Mouse (Mus musculus): ENCODE data around the gene Hs3st2. TPM values are rescaled to one million over a fixed set of nuclear protein-coding genes. Genes with fewer than 3 reads are reported as not detected.

Hs3st2 gene
- polyA plus RNA-seq, 1 experiment from 2014 or later = 1.6 TPM

DNA sequence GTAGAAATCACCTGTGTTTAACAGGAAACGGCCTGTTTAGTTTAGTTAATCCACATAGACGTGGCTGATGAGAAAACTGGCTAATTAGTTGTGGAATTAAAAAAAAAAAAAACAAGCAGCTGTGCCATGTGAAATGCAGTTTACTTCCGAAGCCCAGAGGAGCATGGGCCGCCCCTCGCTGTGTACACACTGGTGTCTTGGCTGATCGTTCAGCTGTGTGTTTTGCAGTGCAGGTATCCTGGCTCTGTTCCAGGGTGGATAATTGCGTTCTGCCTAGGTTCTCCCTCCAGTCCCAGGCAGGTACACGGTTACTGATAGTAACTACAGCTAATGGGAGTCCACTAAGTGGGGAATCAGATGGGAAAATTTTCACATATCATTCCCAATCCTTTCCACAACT lies 86.6 kb downstream of the Hs3st2 start:
- Histone ChIP-seq H3K9ac (ENCODE audit: low read length) (no peak overlapping the region), H3K4me2 (ENCODE audit: low read depth, low read length) (no peak overlapping the region), H3K27ac (ENCODE audit: low read length) (no peak overlapping the region), H3K36me3 (ENCODE audit: control insufficient read depth, insufficient read depth, low read length) (no peaks in the 10 kb centered on the region), H3K4me3 (replicated peaks; ENCODE audit: low read length) (no peak overlapping the region), H3K9me3 (replicated peaks; ENCODE audit: control insufficient read depth, low read length) (no peaks in the 10 kb centered on the region), H3K4me1 (ENCODE audit: control insufficient read depth, insufficient read depth, low read length) (no peaks in the 10 kb centered on the region), H3K27me3 (ENCODE audit: control insufficient read depth, insufficient read depth, low read length) (no peaks in the 10 kb centered on the region)
- WGBS = 35% methylated on average over 8 of the region's 8 CpGs
- ATAC-seq (ENCODE audit: insufficient read depth, low FRiP score) = no peak

DNA sequence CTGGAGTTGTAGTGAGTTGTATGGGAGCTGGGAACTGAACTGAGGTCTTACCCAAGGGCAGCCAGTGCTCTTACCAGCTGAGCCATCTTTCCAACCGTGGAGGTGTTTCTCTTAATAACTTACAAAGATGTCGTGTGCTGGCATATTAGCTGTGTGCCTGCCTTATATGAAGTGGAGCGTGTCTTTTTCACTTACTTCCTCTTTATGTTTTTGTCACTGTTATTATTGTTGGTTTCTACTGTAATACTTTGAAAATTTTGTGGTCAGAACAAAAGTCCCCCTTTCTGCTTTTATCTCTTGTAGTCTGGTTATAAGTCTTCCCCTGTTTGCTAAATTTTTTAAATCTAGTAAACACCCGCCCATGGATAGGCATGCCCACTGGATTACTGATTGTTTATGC lies 88.4 kb downstream of the Hs3st2 start:
- no peak overlapping the region for H3K4me3 ChIP-seq (replicated peaks; ENCODE audit: low read length)
- 82% methylated on average over 4 of the region's 4 CpGs for WGBS

DNA sequence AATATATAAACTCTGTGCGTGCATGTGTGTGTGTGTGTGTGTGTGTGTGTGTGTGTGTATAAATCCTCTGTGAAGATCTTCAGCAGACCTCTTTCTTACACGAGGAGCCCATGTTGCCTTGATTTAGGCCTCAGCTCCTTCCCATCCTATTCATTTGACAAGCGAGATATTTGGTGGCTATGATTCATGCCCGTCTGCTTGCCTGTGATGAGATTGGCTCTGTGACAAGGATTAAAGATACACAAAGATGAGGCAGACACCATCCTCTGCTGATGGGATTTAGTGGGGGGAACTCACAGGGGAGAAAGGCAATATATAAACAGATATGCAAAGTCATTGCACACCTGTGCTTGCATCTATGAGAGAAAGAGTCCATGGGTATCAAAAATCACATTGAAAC lies 92.9 kb downstream of the Hs3st2 start:
- H3K27ac ChIP-seq (ENCODE audit: low read length) = no peak overlapping the region
- WGBS = 75% methylated on average over 4 of the region's 4 CpGs

More for the DNA sequence above, 88.4 kb downstream of the Hs3st2 start:
- H3K4me1 ChIP-seq (ENCODE audit: control insufficient read depth, insufficient read depth, low read length) = no peaks in the 10 kb centered on the region
- H3K9me3 ChIP-seq (replicated peaks; ENCODE audit: control insufficient read depth, low read length) = no peaks in the 10 kb centered on the region
- no peak overlapping the region for H3K4me2 ChIP-seq (ENCODE audit: low read depth, low read length)
- H3K27ac ChIP-seq (ENCODE audit: low read length) = no peak overlapping the region
- H3K27me3 ChIP-seq (ENCODE audit: control insufficient read depth, insufficient read depth, low read length) = no peaks in the 10 kb centered on the region
- ATAC-seq (ENCODE audit: insufficient read depth, low FRiP score) = no peak
- H3K9ac ChIP-seq (ENCODE audit: low read length) = no peak overlapping the region
- H3K36me3 ChIP-seq (ENCODE audit: control insufficient read depth, insufficient read depth, low read length) = no peaks in the 10 kb centered on the region

DNA sequence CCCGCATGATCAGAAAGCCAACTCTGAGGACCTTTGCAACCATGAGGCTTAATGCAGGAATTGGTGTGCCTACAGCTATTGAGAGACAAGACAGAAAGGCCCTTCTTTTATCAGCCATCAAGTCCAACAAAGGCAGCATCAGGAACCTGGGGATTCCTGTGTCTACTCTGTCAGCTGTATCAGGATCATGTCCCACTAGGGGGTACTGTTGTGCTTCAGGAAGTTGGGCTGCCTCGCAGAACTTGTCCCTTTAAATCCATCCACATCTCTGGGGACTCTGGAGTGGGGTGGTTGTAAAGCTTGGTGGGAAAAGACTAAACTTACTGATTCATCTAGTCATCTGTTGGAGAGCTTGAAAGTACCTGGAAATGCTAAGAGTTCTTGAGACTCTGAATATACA lies 93.6 kb downstream of the Hs3st2 start:
- no peaks in the 10 kb centered on the region for H3K27me3 ChIP-seq (ENCODE audit: control insufficient read depth, insufficient read depth, low read length)
- H3K4me2 ChIP-seq (ENCODE audit: low read depth, low read length) = no peak overlapping the region
- no peak overlapping the region for H3K27ac ChIP-seq (ENCODE audit: low read length)
- no peak overlapping the region for H3K4me3 ChIP-seq (replicated peaks; ENCODE audit: low read length)
- H3K9ac ChIP-seq (ENCODE audit: low read length) = no peak overlapping the region
- ATAC-seq (ENCODE audit: insufficient read depth, low FRiP score) = no peak
- no peaks in the 10 kb centered on the region for H3K36me3 ChIP-seq (ENCODE audit: control insufficient read depth, insufficient read depth, low read length)
- no peaks in the 10 kb centered on the region for H3K4me1 ChIP-seq (ENCODE audit: control insufficient read depth, insufficient read depth, low read length)
- H3K9me3 ChIP-seq (replicated peaks; ENCODE audit: control insufficient read depth, low read length) = no peaks in the 10 kb centered on the region
- 74% methylated on average over 2 of the region's 2 CpGs for WGBS

More for the DNA sequence above, 92.9 kb downstream of the Hs3st2 start:
- H3K9me3 ChIP-seq (replicated peaks; ENCODE audit: control insufficient read depth, low read length) = no peaks in the 10 kb centered on the region
- H3K27me3 ChIP-seq (ENCODE audit: control insufficient read depth, insufficient read depth, low read length) = no peaks in the 10 kb centered on the region
- no peaks in the 10 kb centered on the region for H3K36me3 ChIP-seq (ENCODE audit: control insufficient read depth, insufficient read depth, low read length)
- no peak overlapping the region for H3K4me3 ChIP-seq (replicated peaks; ENCODE audit: low read length)
- H3K4me2 ChIP-seq (ENCODE audit: low read depth, low read length) = no peak overlapping the region
- H3K4me1 ChIP-seq (ENCODE audit: control insufficient read depth, insufficient read depth, low read length) = no peaks in the 10 kb centered on the region
- ATAC-seq (ENCODE audit: insufficient read depth, low FRiP score) = no peak
- no peak overlapping the region for H3K9ac ChIP-seq (ENCODE audit: low read length)

DNA sequence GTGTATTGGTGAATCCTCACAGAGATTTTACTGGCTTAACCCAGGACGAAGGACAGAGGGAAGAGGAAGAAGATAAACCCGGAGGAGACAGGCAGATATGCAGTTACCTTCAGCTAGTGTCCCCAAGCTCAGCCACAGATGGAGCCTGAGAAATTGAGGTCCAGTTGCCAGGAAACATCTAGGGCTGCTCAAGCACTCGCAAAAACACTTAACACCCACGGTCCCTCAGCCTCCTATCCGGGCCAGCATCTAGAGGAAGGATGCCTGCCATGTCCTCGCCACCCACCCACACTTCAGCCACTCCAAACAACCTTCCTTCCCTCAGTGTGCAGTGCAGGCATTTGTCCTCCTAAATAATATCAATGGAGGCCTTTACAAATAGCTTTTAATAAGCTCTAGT lies 95.6 kb downstream of the Hs3st2 start:
- H3K4me1 ChIP-seq (ENCODE audit: control insufficient read depth, insufficient read depth, low read length) = no peaks in the 10 kb centered on the region
- H3K36me3 ChIP-seq (ENCODE audit: control insufficient read depth, insufficient read depth, low read length) = no peaks in the 10 kb centered on the region
- WGBS = 67% methylated on average over 6 of the region's 6 CpGs
- no peak overlapping the region for H3K4me3 ChIP-seq (replicated peaks; ENCODE audit: low read length)
- no peaks in the 10 kb centered on the region for H3K9me3 ChIP-seq (replicated peaks; ENCODE audit: control insufficient read depth, low read length)
- H3K27me3 ChIP-seq (ENCODE audit: control insufficient read depth, insufficient read depth, low read length) = no peaks in the 10 kb centered on the region
- no peak overlapping the region for H3K27ac ChIP-seq (ENCODE audit: low read length)
- no peak overlapping the region for H3K4me2 ChIP-seq (ENCODE audit: low read depth, low read length)
- no peak for ATAC-seq (ENCODE audit: insufficient read depth, low FRiP score)
- no peak overlapping the region for H3K9ac ChIP-seq (ENCODE audit: low read length)

DNA sequence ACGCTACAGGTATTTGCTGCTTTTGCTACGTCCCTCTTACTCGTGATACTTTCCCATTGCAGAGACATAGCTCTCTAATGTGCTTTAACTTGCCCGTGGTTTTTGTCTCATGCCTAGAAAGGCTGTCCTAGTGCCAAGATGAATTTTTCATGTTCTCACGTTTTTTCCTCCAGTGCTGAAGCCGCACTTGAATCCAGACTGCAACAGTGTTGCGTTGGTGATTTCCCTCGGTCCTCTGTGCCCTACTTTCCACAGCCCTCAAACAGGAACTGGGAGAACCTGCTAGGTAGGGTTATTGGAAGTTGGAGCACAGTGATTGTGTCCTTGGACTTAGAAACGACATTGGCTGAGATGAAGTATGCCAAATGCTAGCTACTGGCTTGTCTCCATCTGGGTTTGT lies 97.7 kb downstream of the Hs3st2 start:
- H3K27ac ChIP-seq (ENCODE audit: low read length) = no peak overlapping the region
- H3K9me3 ChIP-seq (replicated peaks; ENCODE audit: control insufficient read depth, low read length) = no peaks in the 10 kb centered on the region
- H3K36me3 ChIP-seq (ENCODE audit: control insufficient read depth, insufficient read depth, low read length) = no peaks in the 10 kb centered on the region
- H3K4me3 ChIP-seq (replicated peaks; ENCODE audit: low read length) = no peak overlapping the region
- no peak overlapping the region for H3K4me2 ChIP-seq (ENCODE audit: low read depth, low read length)
- no peaks in the 10 kb centered on the region for H3K27me3 ChIP-seq (ENCODE audit: control insufficient read depth, insufficient read depth, low read length)
- 73% methylated on average over 9 of the region's 9 CpGs for WGBS
- no peaks in the 10 kb centered on the region for H3K4me1 ChIP-seq (ENCODE audit: control insufficient read depth, insufficient read depth, low read length)
- no peak overlapping the region for H3K9ac ChIP-seq (ENCODE audit: low read length)
- no peak for ATAC-seq (ENCODE audit: insufficient read depth, low FRiP score)

DNA sequence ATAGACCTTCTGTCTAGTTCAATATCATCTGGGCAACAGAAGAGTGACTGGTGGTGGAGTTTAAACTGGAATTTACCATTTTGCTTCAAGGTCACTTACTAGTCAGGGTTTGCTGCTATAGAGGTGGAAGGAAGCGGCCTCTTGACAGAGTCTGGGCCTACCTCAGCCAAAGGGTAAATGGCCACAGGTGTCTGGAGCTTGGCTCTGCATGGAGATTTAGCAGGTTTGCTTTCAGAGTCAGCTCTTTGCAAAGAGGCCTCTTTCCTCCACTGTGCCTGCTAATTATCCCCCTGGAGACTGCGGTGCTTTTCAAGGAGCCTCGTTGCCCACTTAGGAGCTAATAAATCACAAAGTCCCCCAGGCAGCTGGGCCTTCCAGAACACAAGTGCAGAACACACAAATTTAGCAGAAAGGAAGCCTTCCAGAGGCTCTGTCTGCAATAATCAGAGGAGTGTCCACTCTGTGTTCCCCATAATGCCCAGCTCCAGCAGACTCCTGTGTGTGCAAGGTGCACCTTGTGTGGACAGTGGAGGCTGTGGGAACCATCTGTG lies 99.9 kb downstream of the Hs3st2 start:
- H3K4me2 ChIP-seq (ENCODE audit: low read depth, low read length) = no peak overlapping the region
- H3K4me3 ChIP-seq (replicated peaks; ENCODE audit: low read length) = no peak overlapping the region
- no peak overlapping the region for H3K27ac ChIP-seq (ENCODE audit: low read length)
- H3K9ac ChIP-seq (ENCODE audit: low read length) = no peak overlapping the region
- no peaks in the 10 kb centered on the region for H3K27me3 ChIP-seq (ENCODE audit: control insufficient read depth, insufficient read depth, low read length)
- no peaks in the 10 kb centered on the region for H3K36me3 ChIP-seq (ENCODE audit: control insufficient read depth, insufficient read depth, low read length)
- H3K9me3 ChIP-seq (replicated peaks; ENCODE audit: control insufficient read depth, low read length) = no peaks in the 10 kb centered on the region
- H3K4me1 ChIP-seq (ENCODE audit: control insufficient read depth, insufficient read depth, low read length) = no peaks in the 10 kb centered on the region
- no peak for ATAC-seq (ENCODE audit: insufficient read depth, low FRiP score)
- 53% methylated on average over 3 of the region's 3 CpGs for WGBS

DNA sequence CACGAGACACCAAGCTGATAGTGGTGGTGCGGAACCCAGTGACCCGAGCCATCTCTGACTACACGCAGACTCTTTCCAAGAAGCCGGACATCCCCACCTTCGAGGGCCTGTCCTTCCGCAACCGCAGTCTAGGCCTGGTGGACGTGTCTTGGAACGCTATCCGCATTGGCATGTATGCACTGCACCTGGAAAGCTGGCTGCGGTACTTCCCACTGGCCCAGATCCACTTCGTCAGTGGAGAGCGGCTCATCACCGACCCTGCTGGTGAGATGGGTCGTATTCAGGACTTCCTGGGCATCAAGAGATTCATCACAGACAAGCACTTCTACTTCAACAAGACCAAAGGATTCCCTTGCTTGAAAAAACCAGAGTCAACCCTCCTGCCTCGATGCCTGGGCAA lies 108.9 kb downstream of the Hs3st2 start:
- Histone ChIP-seq H3K9ac (ENCODE audit: low read length) (no peak overlapping the region), H3K4me2 (ENCODE audit: low read depth, low read length) (no peak overlapping the region), H3K27me3 (ENCODE audit: control insufficient read depth, insufficient read depth, low read length) (no peaks in the 10 kb centered on the region), H3K36me3 (ENCODE audit: control insufficient read depth, insufficient read depth, low read length) (no peaks in the 10 kb centered on the region), H3K4me3 (replicated peaks; ENCODE audit: low read length) (no peak overlapping the region), H3K9me3 (replicated peaks; ENCODE audit: control insufficient read depth, low read length) (no peaks in the 10 kb centered on the region), H3K4me1 (ENCODE audit: control insufficient read depth, insufficient read depth, low read length) (no peaks in the 10 kb centered on the region), H3K27ac (ENCODE audit: low read length) (no peak overlapping the region)
- WGBS = 90% methylated on average over 17 of the region's 17 CpGs
- no peak for ATAC-seq (ENCODE audit: insufficient read depth, low FRiP score)

DNA sequence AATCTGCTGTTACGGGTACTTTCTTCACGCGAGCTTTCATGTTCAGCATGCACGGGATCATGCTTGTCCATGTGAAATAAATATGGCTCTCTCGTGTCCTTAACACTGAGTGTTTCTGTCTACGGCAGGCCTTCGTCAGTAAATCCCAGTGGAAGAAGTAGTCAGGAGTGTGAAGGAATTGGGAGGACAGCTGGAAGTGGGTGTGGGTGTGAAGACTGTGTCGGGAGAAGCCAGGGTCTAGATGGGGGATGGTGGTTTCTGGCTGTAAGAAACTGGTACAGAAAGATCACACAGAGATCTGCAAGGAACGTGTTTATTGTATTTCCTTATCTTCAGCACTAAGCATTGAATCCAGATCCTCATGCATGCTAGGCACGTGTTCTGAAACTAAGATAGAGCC lies 110.0 kb downstream of the Hs3st2 start:
- Histone ChIP-seq H3K27ac (ENCODE audit: low read length) (no peak overlapping the region), H3K4me3 (replicated peaks; ENCODE audit: low read length) (no peak overlapping the region), H3K27me3 (ENCODE audit: control insufficient read depth, insufficient read depth, low read length) (no peaks in the 10 kb centered on the region), H3K9ac (ENCODE audit: low read length) (no peak overlapping the region), H3K36me3 (ENCODE audit: control insufficient read depth, insufficient read depth, low read length) (no peaks in the 10 kb centered on the region), H3K4me1 (ENCODE audit: control insufficient read depth, insufficient read depth, low read length) (no peaks in the 10 kb centered on the region), H3K9me3 (replicated peaks; ENCODE audit: control insufficient read depth, low read length) (no peaks in the 10 kb centered on the region), H3K4me2 (ENCODE audit: low read depth, low read length) (no peak overlapping the region)
- ATAC-seq (ENCODE audit: insufficient read depth, low FRiP score) = no peak
- WGBS = 76% methylated on average over 10 of the region's 10 CpGs

DNA sequence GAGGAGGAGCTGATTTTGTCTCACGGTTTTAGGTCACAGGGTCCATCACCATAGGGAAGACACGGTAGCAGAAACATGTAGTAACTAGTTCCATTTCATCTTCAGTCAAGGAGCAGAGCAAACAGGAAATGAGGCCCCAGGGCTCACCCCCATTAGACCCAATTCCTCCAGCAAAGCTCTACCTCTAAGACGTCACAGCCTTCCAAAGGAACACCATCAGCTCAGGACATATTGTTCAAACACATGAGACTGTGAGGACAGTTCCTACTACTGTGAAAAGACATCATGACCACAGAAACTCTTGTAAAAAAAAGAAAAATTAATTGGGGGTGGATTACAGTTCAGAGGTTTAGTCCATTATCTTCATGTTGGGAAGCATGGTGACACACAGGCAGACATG lies 125.1 kb downstream of the Hs3st2 start:
- no peaks in the 10 kb centered on the region for H3K27me3 ChIP-seq (ENCODE audit: control insufficient read depth, insufficient read depth, low read length)
- no peak overlapping the region for H3K27ac ChIP-seq (ENCODE audit: low read length)
- no peak for ATAC-seq (ENCODE audit: insufficient read depth, low FRiP score)
- 59% methylated on average over 3 of the region's 3 CpGs for WGBS
- H3K4me3 ChIP-seq (replicated peaks; ENCODE audit: low read length) = no peak overlapping the region
- no peaks in the 10 kb centered on the region for H3K9me3 ChIP-seq (replicated peaks; ENCODE audit: control insufficient read depth, low read length)
- no peaks in the 10 kb centered on the region for H3K4me1 ChIP-seq (ENCODE audit: control insufficient read depth, insufficient read depth, low read length)
- H3K36me3 ChIP-seq (ENCODE audit: control insufficient read depth, insufficient read depth, low read length) = no peaks in the 10 kb centered on the region
- H3K9ac ChIP-seq (ENCODE audit: low read length) = no peak overlapping the region
- H3K4me2 ChIP-seq (ENCODE audit: low read depth, low read length) = no peak overlapping the region

Data from stomach, embryonic 16.5 days (tissue).